Mouse (Mus musculus): Measurements from ENCODE around the gene Gm10256.
"Not testable (repeated sequence)": the region's sequence is repeated elsewhere in the genome, so short reads cannot be mapped to it uniquely, and the experiment has no call there.

Gm10256 gene

GRCm38 (mm10) chrY:2830380-2830779 lies at the start of gene Gm10256, which contains the start of gene Rbmy:
Gm10256 (plus strand) TSS chrY:2830699.
Rbmy (plus strand) TSS chrY:2830680.
- not testable (repeated sequence) for ATAC-seq (ENCODE audit: low TSS enrichment)

GRCm38 (mm10) chrY:2796105-2796504 lies 34.4 kb upstream of the Gm10256 start, which contains the start of gene Gm4064:
Gm4064 (minus strand) TSS chrY:2796205.
- ATAC-seq (ENCODE audit: low TSS enrichment) = not testable (repeated sequence)

DNA sequence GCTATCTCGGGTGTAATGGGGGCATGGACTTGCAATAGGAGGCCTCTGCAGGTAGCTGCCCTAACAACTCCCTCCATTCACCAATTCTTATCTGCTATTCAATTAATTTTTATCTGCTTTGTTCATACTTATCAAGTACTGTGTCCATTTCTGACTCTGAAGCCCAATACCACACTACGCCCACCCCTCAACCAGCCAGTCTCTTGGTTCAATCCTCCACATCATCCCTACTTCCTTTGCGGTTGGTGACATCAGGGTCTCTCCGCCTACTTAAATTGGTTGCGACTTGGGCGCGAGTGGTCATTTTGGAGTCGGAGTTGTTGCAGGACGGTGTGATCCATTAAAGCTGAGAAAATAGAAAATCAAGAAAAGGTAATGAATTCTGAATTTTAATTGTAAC lies 70.2 kb downstream of the Gm10256 start, which contains the start of gene Gm10352:
Gm10352 (plus strand) TSS at position 301 of the 400 bp plus-strand sequence.
- ATAC-seq (ENCODE audit: low TSS enrichment) = not testable (repeated sequence)
